Mouse (Mus musculus) forebrain, embryonic 12.5 days (tissue): Measurements from ENCODE around the gene Zfhx3. TPM values are rescaled to one million over a fixed set of nuclear protein-coding genes. Genes with fewer than 3 reads are reported as not detected.

Experiments
- ATAC-seq: fragments of 200-750 bp; cut with Nextera tagmentation; 2 replicates; pipeline ENCODE4 v1.8.0; 2017; ENCODE audit warnings: moderate TSS enrichment; ENCODE audit not compliant: low FRiP score
- H3K27ac ChIP-seq: fragments of 300-500 bp; sonication (generic); 2 replicates; pipeline ENCODE4 v1.5.1; 2016; ENCODE audit warnings: mild to moderate bottlenecking
- H3K27me3 ChIP-seq: fragments of 300-500 bp; sonication (generic); 2 replicates; pipeline ENCODE4 v1.6.1; 2016; ENCODE audit warnings: mild to moderate bottlenecking
- H3K36me3 ChIP-seq: fragments of 300-500 bp; sonication (generic); replicated peaks from 2 replicates; pipeline ENCODE4 v1.6.1; 2016; ENCODE audit warnings: mild to moderate bottlenecking
- H3K4me1 ChIP-seq: fragments of 300-500 bp; sonication (generic); 2 replicates; pipeline ENCODE4 v1.6.1; 2016
- H3K4me2 ChIP-seq: fragments of 300-500 bp; sonication (generic); 2 replicates; pipeline ENCODE4 v1.6.1; 2016; ENCODE audit warnings: mild to moderate bottlenecking, moderate library complexity
- H3K4me3 ChIP-seq: fragments of 300-500 bp; sonication (generic); replicated peaks from 2 replicates; pipeline ENCODE4 v1.5.1; 2016; ENCODE audit warnings: mild to moderate bottlenecking
- H3K9ac ChIP-seq: fragments of 300-500 bp; sonication (generic); 2 replicates; pipeline ENCODE4 v1.6.1; 2016; ENCODE audit warnings: mild to moderate bottlenecking
- H3K9me3 ChIP-seq: fragments of 300-500 bp; sonication (generic); 2 replicates; pipeline ENCODE4 v1.6.1; 2016
- WGBS: fragments of 180-500 bp; shearing (Covaris S2); methylation state at CpG from one replicate; pipeline ENCODE4 v1.1.7; 2016; 5-methylcytosine and 5-hydroxymethylcytosine counted together
- polyA plus RNA-seq: library from polyadenylated mRNA; unstranded; fragments of >200 nt; fragmentation: Nextera tagmentation; extraction: Ambion mirVana; gene quantifications from 2 replicates; pipeline ENCODE4 v1.2.1, GENCODE M21; 2016

Gene Zfhx3
- polyA plus RNA-seq, 1 experiment from 2014 or later = 30.5 TPM

DNA sequence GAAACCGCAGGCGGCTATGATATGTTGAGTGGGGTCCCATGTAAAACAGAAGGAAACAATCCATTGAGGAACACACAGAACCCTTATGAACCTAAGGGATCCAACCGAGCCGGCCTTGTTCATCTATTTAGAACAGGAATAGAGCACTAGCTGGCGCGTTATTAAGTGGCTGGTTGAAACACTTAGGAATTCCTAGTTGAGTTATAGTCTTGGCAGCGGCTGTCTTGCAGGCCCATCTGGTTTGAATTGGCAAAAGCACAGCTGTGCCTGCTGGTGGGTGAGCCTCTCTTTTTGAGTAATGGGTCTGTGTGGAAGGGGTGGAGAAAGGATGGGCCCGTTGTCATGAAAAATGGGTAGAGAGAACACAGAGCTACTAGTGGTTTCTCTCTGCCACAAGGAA, 610.1 kb downstream of the Zfhx3 start:
- Histone ChIP-seq H3K9me3 (no peaks in the 10 kb centered on the region), H3K27me3 (no peaks in the 10 kb centered on the region), H3K27ac (no peak overlapping the region), H3K36me3 (no peaks in the 10 kb centered on the region), H3K9ac (no peak overlapping the region), H3K4me2 (no peak overlapping the region), H3K4me3 (no peak overlapping the region), H3K4me1 (peaks cover 6% of the 10 kb centered on the region; the same call in 1 of the 2 replicates)
- 80% methylated on average over 8 of the region's 8 CpGs for WGBS
- no peak for ATAC-seq

DNA sequence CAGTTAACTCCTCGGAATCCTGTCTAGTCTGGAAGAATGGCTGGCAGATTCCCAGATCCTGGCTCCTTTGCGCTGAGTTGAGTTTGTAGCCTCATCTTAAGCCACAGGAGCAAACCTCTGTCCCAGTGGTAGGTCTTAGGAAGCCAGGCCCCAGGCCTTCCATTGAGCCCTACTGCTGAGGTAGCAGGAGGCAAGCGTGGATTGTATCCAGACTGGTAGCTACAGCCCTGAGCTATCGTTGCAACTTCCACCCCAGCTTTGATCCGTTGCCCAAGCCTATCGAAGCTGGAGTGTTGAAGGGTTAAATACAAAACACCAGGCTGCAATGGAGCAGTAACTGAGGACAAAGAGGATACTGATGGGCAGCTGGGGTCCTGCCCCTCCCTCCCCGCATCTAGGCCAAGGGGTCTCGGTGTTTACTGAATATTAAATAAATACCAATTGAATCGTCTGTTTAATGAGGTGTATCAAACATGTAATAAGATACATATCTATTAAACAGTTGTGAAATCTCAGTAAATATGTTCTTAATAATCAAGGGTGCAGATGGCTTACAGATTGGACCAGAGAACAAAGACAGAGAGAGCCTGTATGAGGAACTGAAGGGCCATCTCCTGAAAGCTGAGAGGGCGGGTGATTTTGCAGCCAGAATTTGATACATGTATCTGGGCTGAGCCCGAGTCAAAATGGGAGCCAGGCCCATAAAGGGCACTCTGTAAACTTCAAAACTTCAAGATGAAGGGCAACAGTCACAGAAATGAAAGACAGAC, 611.5 kb downstream of the Zfhx3 start:
- no peak overlapping the region for H3K4me3 ChIP-seq
- H3K36me3 ChIP-seq = no peaks in the 10 kb centered on the region
- no peak for ATAC-seq
- no peak overlapping the region for H3K4me2 ChIP-seq
- H3K4me1 ChIP-seq = peaks cover 6% of the 10 kb centered on the region; the same call in 1 of the 2 replicates
- no peak overlapping the region for H3K9ac ChIP-seq
- no peaks in the 10 kb centered on the region for H3K9me3 ChIP-seq
- no peaks in the 10 kb centered on the region for H3K27me3 ChIP-seq
- WGBS = 65% methylated on average over 11 of the region's 11 CpGs
- H3K27ac ChIP-seq = no peak overlapping the region

DNA sequence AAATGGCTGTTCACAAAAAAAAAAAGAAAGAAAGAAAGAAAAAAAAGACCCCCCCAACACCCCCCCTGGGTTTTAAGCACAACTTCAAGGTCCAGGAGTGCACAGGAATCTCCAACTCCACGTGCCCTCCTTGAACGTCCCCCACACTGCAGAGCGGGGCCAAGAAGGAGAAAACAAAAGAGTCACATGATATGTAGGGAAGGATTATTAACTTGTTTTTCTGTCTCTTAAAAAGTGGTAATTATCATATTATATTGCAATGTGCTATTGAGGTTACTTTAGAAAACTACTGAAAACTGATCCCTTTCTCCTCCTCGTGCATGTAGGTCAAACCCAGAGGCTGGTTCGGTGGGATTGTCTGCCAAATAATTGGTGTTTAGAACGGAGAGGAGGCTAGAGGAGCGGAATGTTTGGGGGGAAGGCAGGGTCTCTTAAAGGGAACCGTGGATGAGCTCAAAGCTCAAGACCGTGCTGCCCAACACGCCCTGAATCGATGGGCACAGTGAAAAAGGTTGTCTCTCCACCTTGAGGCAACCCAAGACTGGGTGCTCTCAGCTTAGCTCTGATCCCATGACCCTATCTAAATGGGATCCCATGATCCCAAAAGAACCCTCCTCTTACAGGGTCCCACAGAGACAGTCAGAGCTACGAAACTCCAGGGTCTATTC, 612.3 kb downstream of the Zfhx3 start:
- no peak overlapping the region for H3K27ac ChIP-seq
- no peak for ATAC-seq
- H3K36me3 ChIP-seq = no peaks in the 10 kb centered on the region
- no peaks in the 10 kb centered on the region for H3K27me3 ChIP-seq
- 73% methylated on average over 12 of the region's 12 CpGs for WGBS
- H3K9me3 ChIP-seq = no peaks in the 10 kb centered on the region
- no peak overlapping the region for H3K9ac ChIP-seq
- H3K4me3 ChIP-seq = no peak overlapping the region
- H3K4me1 ChIP-seq = peaks cover 6% of the 10 kb centered on the region; the same call in 1 of the 2 replicates
- no peak overlapping the region for H3K4me2 ChIP-seq

DNA sequence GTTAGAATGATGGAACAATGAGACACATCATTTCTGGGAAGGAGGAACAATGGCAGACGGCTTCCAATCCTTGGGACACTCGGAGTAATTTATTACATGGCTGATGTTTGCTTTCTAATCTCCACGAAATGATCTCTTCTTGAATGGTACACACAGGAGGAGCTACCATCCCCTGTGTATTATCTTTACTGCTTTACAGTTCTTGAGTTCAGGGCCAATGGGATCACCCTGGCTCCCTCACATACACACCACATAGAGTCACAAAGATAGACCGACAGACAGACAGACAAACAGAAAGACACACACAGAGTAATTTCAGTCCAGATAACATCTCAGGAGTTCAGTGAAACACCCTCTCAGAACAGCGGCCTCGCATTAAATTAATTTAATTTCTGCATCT, 621.0 kb downstream of the Zfhx3 start:
- no peak overlapping the region for H3K4me2 ChIP-seq
- no peaks in the 10 kb centered on the region for H3K36me3 ChIP-seq
- no peaks in the 10 kb centered on the region for H3K9me3 ChIP-seq
- H3K4me3 ChIP-seq = no peak overlapping the region
- H3K27ac ChIP-seq = no peak overlapping the region
- H3K27me3 ChIP-seq = no peaks in the 10 kb centered on the region
- no peaks in the 10 kb centered on the region for H3K4me1 ChIP-seq
- no peak for ATAC-seq
- 88% methylated on average over 6 of the region's 6 CpGs for WGBS
- no peak overlapping the region for H3K9ac ChIP-seq

DNA sequence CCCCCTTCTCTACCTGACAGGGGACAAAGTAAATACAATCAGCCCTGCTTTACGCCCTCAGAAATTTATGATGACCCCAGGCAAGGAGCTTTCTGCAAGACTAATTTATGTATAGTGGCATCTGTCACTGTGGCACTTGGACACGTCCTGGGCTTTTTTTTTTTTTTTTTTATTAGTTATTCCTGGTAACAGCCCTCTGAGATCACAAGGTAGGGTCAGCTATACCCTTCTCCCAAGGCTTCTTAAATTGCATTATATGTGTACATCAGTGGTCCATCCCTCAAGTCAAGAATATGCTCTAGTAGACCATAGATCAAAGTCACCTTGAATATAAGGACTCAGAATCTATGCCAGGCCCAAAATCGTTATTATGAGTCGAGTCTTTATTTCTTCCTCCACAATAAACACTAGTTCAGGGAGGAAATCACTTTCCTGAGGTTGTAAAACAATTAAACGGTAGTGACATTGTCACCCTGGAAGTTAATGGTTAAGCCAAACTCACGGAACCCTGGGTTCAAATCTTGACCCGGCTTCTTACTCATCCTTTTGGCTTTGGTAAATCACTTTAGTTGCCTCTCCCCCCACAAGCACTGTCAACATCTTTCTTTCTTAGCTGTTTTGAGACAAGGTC, 621.6 kb downstream of the Zfhx3 start:
- H3K27ac ChIP-seq = no peak overlapping the region
- WGBS = 85% methylated on average over 7 of the region's 7 CpGs
- no peaks in the 10 kb centered on the region for H3K27me3 ChIP-seq
- no peaks in the 10 kb centered on the region for H3K4me1 ChIP-seq
- H3K4me3 ChIP-seq = no peak overlapping the region
- no peak overlapping the region for H3K9ac ChIP-seq
- H3K4me2 ChIP-seq = no peak overlapping the region
- no peak for ATAC-seq
- no peaks in the 10 kb centered on the region for H3K9me3 ChIP-seq
- H3K36me3 ChIP-seq = no peaks in the 10 kb centered on the region

DNA sequence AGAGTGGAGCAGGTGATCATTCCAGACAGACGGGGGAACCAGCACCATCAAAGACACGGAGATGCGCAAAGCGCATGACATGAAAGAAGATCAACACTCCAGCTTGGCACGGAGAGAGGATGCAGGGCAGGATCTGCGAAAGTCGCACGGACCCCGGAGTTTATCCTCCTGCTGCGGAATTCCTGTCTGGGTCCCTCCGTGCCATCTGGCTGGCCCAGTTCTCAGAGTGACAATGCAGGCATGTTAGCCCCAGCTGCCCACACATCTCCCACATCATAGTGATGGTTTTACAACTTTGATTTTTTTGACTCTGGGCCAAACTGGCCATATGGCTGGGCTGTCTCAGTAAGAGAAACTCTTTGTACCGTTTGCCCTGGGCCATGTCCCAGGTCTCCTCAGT, 623.6 kb downstream of the Zfhx3 start:
- Histone ChIP-seq H3K36me3 (no peaks in the 10 kb centered on the region), H3K9ac (no peak overlapping the region), H3K27me3 (no peaks in the 10 kb centered on the region), H3K27ac (no peak overlapping the region), H3K4me3 (no peak overlapping the region), H3K4me2 (no peak overlapping the region), H3K9me3 (no peaks in the 10 kb centered on the region), H3K4me1 (no peaks in the 10 kb centered on the region)
- 91% methylated on average over 12 of the region's 12 CpGs for whole genome bisulfite sequencing
- ATAC-seq = no peak

DNA sequence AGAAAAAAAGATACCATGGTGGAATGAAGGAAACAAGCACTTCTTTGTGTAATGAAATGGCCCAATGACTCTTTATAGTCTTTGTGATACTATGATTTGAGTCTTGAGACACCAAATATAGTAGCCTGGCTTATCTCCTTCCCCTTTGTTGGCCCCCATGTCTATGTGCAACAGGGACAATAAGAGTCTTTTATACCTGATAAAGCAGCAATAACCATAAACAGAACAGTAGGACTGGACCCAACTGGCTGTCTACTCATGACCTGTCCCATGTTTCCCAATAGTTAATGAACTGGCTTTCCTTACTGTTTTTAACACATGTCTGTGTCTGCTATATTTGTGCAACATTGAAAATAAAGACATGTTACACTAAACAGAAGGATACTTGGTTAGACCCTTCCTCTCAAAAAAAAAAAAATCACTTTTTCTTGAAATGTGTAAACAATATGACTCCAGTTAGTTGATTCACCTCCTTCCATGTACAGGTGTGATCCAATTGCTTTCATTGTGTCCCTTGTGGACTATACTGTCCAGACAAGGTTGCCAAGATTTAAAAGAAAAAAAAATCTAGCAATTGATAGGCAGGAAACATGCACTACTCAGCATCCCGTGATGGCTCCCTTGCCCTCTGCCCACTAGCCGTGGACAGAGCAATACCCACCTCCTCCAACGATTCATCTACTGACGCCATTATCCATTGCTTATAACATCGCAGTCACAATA, 631.0 kb downstream of the Zfhx3 start:
- H3K9me3 ChIP-seq = no peaks in the 10 kb centered on the region
- H3K27me3 ChIP-seq = peaks cover 21% of the 10 kb centered on the region; the same call in 1 of the 2 replicates
- H3K27ac ChIP-seq = no peak overlapping the region
- no peak overlapping the region for H3K9ac ChIP-seq
- WGBS = 86% methylated on average over 5 of the region's 5 CpGs
- H3K4me3 ChIP-seq = no peak overlapping the region
- H3K36me3 ChIP-seq = no peaks in the 10 kb centered on the region
- ATAC-seq = no peak
- H3K4me2 ChIP-seq = no peak overlapping the region
- peaks cover 14% of the 10 kb centered on the region for H3K4me1 ChIP-seq

DNA sequence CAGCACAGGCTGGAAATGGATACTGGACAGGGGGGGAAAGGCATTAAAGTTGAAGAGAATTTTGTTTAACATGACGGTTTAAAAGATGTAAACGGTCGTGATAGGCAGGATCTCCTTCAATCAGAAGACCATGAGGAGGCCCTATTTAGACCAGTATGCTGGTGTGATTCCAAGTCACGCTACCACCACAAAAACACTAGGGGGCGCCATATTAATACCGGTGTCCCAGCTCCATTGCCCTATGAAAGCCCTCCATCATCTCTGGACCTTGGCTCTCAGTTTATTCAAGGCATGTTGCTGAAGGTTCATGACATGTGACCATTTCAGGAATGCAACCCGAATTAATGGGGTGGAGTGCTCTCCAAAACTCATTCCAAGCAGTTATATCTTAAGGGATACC, 631.7 kb downstream of the Zfhx3 start:
- Histone ChIP-seq H3K27ac (no peak overlapping the region), H3K36me3 (no peaks in the 10 kb centered on the region), H3K4me1 (peaks cover 20% of the 10 kb centered on the region), H3K9ac (no peak overlapping the region), H3K27me3 (peaks cover 21% of the 10 kb centered on the region; the same call in 1 of the 2 replicates), H3K4me2 (no peak overlapping the region), H3K4me3 (no peak overlapping the region), H3K9me3 (no peaks in the 10 kb centered on the region)
- no peak for ATAC-seq
- 35% methylated on average over 7 of the region's 7 CpGs for WGBS

DNA sequence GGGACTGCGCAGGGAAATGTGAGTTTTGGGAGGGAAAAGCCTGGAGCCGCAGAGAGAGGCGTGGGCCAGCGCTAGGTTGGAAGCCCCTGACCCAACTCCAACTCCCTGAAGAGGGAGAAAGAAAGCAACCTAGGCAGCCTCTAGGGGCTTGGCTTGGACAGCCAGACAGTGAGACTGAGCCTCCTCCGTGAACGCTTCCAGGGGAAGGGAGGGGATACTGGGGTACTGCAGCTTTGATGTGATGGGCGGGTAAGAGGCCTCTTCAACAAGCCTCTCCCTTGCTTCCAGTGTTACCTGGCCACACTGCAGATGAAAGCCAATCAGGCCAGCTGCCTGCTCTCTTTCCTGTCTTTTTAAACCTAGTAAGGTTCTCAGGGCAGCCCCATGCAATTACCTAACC, 635.1 kb downstream of the Zfhx3 start:
- 28% methylated on average over 7 of the region's 7 CpGs for WGBS
- H3K9me3 ChIP-seq = no peaks in the 10 kb centered on the region
- H3K9ac ChIP-seq = no peak overlapping the region
- H3K36me3 ChIP-seq = no peaks in the 10 kb centered on the region
- no peak overlapping the region for H3K4me2 ChIP-seq
- H3K4me1 ChIP-seq = peaks cover 20% of the 10 kb centered on the region
- H3K4me3 ChIP-seq = no peak overlapping the region
- no peak for ATAC-seq
- no peak overlapping the region for H3K27ac ChIP-seq
- peaks cover 24% of the 10 kb centered on the region; the same call in 1 of the 2 replicates for H3K27me3 ChIP-seq

DNA sequence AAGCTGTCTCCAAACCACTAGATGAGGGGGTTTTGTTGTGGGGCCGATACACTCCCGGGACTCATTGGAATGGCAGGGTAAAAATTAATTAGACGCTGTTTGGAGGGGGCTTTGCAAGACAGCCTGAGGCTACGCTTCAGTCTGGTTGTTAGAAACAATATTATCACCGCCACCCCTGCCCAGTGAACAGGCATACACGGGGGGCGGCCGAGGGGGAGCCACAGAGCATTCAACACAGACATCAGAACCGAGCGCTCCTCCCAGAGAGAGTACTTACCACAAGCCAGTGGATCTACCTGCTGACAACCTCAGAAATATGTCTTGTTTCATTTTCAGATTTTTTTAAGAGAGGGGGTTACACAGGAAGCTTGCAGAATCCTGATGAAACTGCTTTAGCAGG, 635.9 kb downstream of the Zfhx3 start:
- WGBS = 47% methylated on average over 10 of the region's 10 CpGs
- no peak overlapping the region for H3K9ac ChIP-seq
- H3K27ac ChIP-seq = 0 out of 2 replicates have a peak overlapping the region, but pooled peaks have one; percentile 0
- ATAC-seq = no peak
- peaks cover 24% of the 10 kb centered on the region; the same call in 1 of the 2 replicates for H3K27me3 ChIP-seq
- H3K36me3 ChIP-seq = no peaks in the 10 kb centered on the region
- H3K9me3 ChIP-seq = no peaks in the 10 kb centered on the region
- H3K4me2 ChIP-seq = no peak overlapping the region
- peaks cover 20% of the 10 kb centered on the region for H3K4me1 ChIP-seq
- H3K4me3 ChIP-seq = no peak overlapping the region

DNA sequence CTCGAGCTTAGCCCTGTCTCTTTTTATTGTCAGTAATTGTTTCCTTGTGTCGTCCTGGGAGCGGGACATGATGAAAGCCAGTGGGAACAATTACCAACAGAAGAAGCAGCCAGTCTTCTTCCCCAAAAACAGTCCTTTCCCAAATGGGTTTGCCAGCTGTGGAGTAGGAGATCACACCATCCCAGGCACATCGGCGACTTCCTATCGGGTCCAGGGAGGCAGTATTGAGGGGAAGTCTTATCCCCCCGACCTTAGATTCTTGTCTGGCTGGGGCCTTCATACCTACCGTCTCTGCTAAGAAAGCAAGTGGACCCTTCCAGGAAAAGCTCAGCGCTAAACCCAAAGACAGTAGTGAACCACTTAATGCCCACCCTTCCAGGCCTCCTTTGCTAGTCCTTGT, 637.4 kb downstream of the Zfhx3 start:
- no peak overlapping the region for H3K4me2 ChIP-seq
- no peaks in the 10 kb centered on the region for H3K9me3 ChIP-seq
- H3K27ac ChIP-seq = no peak overlapping the region
- no peaks in the 10 kb centered on the region for H3K36me3 ChIP-seq
- H3K4me3 ChIP-seq = no peak overlapping the region
- H3K4me1 ChIP-seq = peaks cover 20% of the 10 kb centered on the region
- ATAC-seq = no peak
- 58% methylated on average over 9 of the region's 9 CpGs for WGBS
- H3K27me3 ChIP-seq = peaks cover 24% of the 10 kb centered on the region; the same call in 1 of the 2 replicates
- no peak overlapping the region for H3K9ac ChIP-seq

DNA sequence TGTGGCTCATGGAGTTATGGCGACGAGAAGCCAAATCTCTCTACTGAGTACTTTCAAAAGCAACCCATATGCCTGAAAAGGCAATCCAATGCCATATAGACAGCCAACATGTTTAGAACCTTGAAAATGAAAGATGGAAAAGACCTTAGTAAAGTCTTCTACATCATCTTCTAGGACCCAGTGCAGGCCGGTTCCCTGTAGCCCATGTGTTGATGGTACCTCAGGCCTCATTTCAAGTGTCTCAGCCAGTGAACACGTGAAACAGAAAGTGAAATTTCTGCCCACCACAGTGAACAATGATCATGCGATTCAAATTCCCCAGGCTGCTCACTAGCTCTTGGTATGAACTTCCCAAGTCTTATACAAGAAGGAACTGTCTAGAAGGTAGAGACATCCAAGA, 637.9 kb downstream of the Zfhx3 start:
- WGBS = 96% methylated on average over 5 of the region's 5 CpGs

More for the DNA sequence above, 637.9 kb downstream of the Zfhx3 start:
- no peaks in the 10 kb centered on the region for H3K9me3 ChIP-seq
- no peak for ATAC-seq
- H3K4me2 ChIP-seq = no peak overlapping the region
- peaks cover 20% of the 10 kb centered on the region for H3K4me1 ChIP-seq
- H3K27me3 ChIP-seq = peaks cover 20% of the 10 kb centered on the region; the same call in 1 of the 2 replicates
- H3K36me3 ChIP-seq = no peaks in the 10 kb centered on the region
- H3K9ac ChIP-seq = no peak overlapping the region
- H3K27ac ChIP-seq = no peak overlapping the region
- no peak overlapping the region for H3K4me3 ChIP-seq
